Mouse (Mus musculus): ENCODE measurements around the gene Sox5. TPM values are rescaled to one million over a fixed set of nuclear protein-coding genes. Genes with fewer than 3 reads are reported as not detected.

Gene Sox5
- polyA plus RNA-seq, 1 experiment: 0.85 TPM

DNA sequence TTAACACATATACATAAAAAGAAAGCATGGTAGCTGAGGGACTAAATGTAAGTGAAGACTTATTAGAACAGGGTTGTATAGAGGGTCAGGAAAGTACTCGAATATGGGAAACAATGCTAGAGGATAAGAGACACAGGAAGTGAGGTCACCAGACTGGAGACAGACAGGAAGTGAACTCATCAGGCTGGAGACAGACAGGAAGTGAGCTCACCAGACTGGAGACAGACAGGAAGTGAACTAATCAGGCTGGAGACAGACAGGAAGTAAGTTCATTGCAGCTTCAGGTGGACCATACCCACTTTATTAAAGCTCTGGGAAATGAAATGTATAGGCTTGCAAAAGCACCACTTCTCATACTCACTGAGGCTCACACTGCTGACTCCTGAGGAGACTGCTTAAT, 680.9 kb downstream of the Sox5 start:
- no peak overlapping the region for H3K27ac ChIP-seq (ENCODE audit: insufficient read depth, low read depth, low read length)
- H3K27me3 ChIP-seq (ENCODE audit: control insufficient read depth, insufficient read depth, low read length): no peaks in the 10 kb centered on the region
- H3K4me1 ChIP-seq (ENCODE audit: control insufficient read depth, insufficient read depth, insufficient read length, low read length): no peaks in the 10 kb centered on the region
- no peaks in the 10 kb centered on the region for H3K36me3 ChIP-seq (ENCODE audit: control insufficient read depth, insufficient read depth, low read length)
- H3K4me3 ChIP-seq (ENCODE audit: low read depth, low read length): no peak overlapping the region
- 73% methylated on average over 1 of the region's 1 CpGs for WGBS
- TF ChIP-seq POLR2A (IDR thresholded peaks at IDR 0.05; ENCODE audit: low read depth, low read length): no peak
- no peak for TF ChIP-seq CTCF (IDR thresholded peaks at IDR 0.05; ENCODE audit: extremely low read depth, insufficient read length, insufficient replicate concordance, low read depth, low read length)

GRCm38 (mm10) chr6:144098119-144098518, 683.7 kb downstream of the Sox5 start:
- TF ChIP-seq CTCF (IDR thresholded peaks at IDR 0.05; ENCODE audit: extremely low read depth, insufficient read length, insufficient replicate concordance, low read depth, low read length) (no peak), POLR2A (IDR thresholded peaks at IDR 0.05; ENCODE audit: low read depth, low read length) (no peak)
- no peaks in the 10 kb centered on the region for H3K27me3 ChIP-seq (ENCODE audit: control insufficient read depth, insufficient read depth, low read length)
- H3K4me3 ChIP-seq (ENCODE audit: low read depth, low read length): no peak overlapping the region
- no peak overlapping the region for H3K27ac ChIP-seq (ENCODE audit: insufficient read depth, low read depth, low read length)
- no peaks in the 10 kb centered on the region for H3K36me3 ChIP-seq (ENCODE audit: control insufficient read depth, insufficient read depth, low read length)
- no peaks in the 10 kb centered on the region for H3K4me1 ChIP-seq (ENCODE audit: control insufficient read depth, insufficient read depth, insufficient read length, low read length)
- 69% methylated on average over 9 of the region's 9 CpGs for WGBS

DNA sequence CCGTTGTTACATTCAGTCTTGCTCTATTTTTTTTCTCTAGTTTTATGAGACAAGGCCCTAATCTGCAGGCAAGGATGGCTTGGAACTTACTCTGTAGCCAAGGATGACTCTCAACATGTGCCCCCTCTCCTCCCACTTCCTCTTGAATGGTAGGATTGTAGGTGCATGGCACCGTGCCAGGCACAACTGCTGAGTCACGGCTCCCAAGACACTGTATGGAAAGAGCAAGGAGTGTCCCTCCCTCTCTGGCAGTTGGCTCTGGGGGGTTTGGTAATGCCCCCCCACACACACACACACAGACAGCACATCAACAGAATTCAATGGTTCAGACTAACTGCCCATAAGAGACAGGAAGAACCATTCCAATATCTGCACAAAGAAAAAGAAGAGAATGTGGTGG, 693.5 kb downstream of the Sox5 start:
- TF ChIP-seq POLR2A (IDR thresholded peaks at IDR 0.05; ENCODE audit: low read depth, low read length): no peak
- no peak for TF ChIP-seq CTCF (IDR thresholded peaks at IDR 0.05; ENCODE audit: extremely low read depth, insufficient read length, insufficient replicate concordance, low read depth, low read length)
- H3K27ac ChIP-seq (ENCODE audit: insufficient read depth, low read depth, low read length): no peak overlapping the region
- 31% methylated on average over 3 of the region's 3 CpGs for WGBS
- no peaks in the 10 kb centered on the region for H3K27me3 ChIP-seq (ENCODE audit: control insufficient read depth, insufficient read depth, low read length)
- no peak overlapping the region for H3K4me3 ChIP-seq (ENCODE audit: low read depth, low read length)
- H3K36me3 ChIP-seq (ENCODE audit: control insufficient read depth, insufficient read depth, low read length): no peaks in the 10 kb centered on the region
- no peaks in the 10 kb centered on the region; the same call in 1 of the 2 replicates for H3K4me1 ChIP-seq (ENCODE audit: control insufficient read depth, insufficient read depth, insufficient read length, low read length)

GRCm38 (mm10) chr6:144086096-144086810, 695.5 kb downstream of the Sox5 start:
- no peak for TF ChIP-seq CTCF (IDR thresholded peaks at IDR 0.05; ENCODE audit: extremely low read depth, insufficient read length, insufficient replicate concordance, low read depth, low read length)
- TF ChIP-seq POLR2A (IDR thresholded peaks at IDR 0.05; ENCODE audit: low read depth, low read length): no peak
- 27% methylated on average over 1 of the region's 1 CpGs for WGBS
- Histone ChIP-seq H3K4me1 (ENCODE audit: control insufficient read depth, insufficient read depth, insufficient read length, low read length) (no peaks in the 10 kb centered on the region; the same call in 1 of the 2 replicates), H3K27ac (ENCODE audit: insufficient read depth, low read depth, low read length) (no peak overlapping the region), H3K27me3 (ENCODE audit: control insufficient read depth, insufficient read depth, low read length) (no peaks in the 10 kb centered on the region), H3K36me3 (ENCODE audit: control insufficient read depth, insufficient read depth, low read length) (no peaks in the 10 kb centered on the region), H3K4me3 (ENCODE audit: low read depth, low read length) (no peak overlapping the region)

GRCm38 (mm10) chr6:144082297-144082696, 699.5 kb downstream of the Sox5 start:
- 90% methylated on average over 9 of the region's 9 CpGs for whole genome bisulfite sequencing
- H3K27me3 ChIP-seq (ENCODE audit: control insufficient read depth, insufficient read depth, low read length): no peaks in the 10 kb centered on the region

DNA sequence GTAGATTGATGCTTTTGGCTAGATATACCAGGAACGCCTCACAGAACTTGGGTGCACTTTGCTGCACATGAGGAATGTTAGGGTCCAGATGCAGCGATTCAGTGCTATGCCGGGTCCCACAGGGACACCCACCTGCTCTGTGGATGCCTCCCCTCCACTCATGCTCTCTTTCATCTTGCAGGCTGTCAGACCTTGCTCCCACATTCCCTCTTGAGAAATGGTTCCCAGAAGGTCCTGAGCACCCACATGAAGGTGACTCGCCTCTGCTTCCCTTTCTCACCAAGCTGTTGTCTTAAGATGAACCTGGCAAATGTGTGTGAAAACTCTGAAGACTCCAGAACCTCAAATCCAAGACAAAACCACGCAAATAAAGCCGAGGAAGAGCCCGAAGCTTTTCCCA, 704.0 kb downstream of the Sox5 start:
- Histone ChIP-seq H3K27me3 (ENCODE audit: control insufficient read depth, insufficient read depth, low read length) (no peaks in the 10 kb centered on the region), H3K4me3 (ENCODE audit: low read depth, low read length) (no peak overlapping the region), H3K4me1 (ENCODE audit: control insufficient read depth, insufficient read depth, insufficient read length, low read length) (peaks cover 3% of the 10 kb centered on the region; the same call in 1 of the 2 replicates), H3K27ac (ENCODE audit: insufficient read depth, low read depth, low read length) (no peak overlapping the region), H3K36me3 (ENCODE audit: control insufficient read depth, insufficient read depth, low read length) (no peaks in the 10 kb centered on the region)
- WGBS: 86% methylated on average over 7 of the region's 7 CpGs
- no peak for TF ChIP-seq POLR2A (IDR thresholded peaks at IDR 0.05; ENCODE audit: low read depth, low read length)
- no peak for TF ChIP-seq CTCF (IDR thresholded peaks at IDR 0.05; ENCODE audit: extremely low read depth, insufficient read length, insufficient replicate concordance, low read depth, low read length)

More at GRCm38 (mm10) chr6:144082297-144082696, 699.5 kb downstream of the Sox5 start:
- Histone ChIP-seq H3K27ac (ENCODE audit: insufficient read depth, low read depth, low read length) (no peak overlapping the region), H3K4me3 (ENCODE audit: low read depth, low read length) (no peak overlapping the region), H3K36me3 (ENCODE audit: control insufficient read depth, insufficient read depth, low read length) (no peaks in the 10 kb centered on the region), H3K4me1 (ENCODE audit: control insufficient read depth, insufficient read depth, insufficient read length, low read length) (no peaks in the 10 kb centered on the region; the same call in 1 of the 2 replicates)
- TF ChIP-seq POLR2A (IDR thresholded peaks at IDR 0.05; ENCODE audit: low read depth, low read length): no peak
- no peak for TF ChIP-seq CTCF (IDR thresholded peaks at IDR 0.05; ENCODE audit: extremely low read depth, insufficient read length, insufficient replicate concordance, low read depth, low read length)

- TF ChIP-seq POLR2A (IDR thresholded peaks at IDR 0.05; ENCODE audit: low read depth, low read length) (no peak), CTCF (IDR thresholded peaks at IDR 0.05; ENCODE audit: extremely low read depth, insufficient read length, insufficient replicate concordance, low read depth, low read length) (no peak)
- Histone ChIP-seq H3K27me3 (ENCODE audit: control insufficient read depth, insufficient read depth, low read length) (no peaks in the 10 kb centered on the region), H3K36me3 (ENCODE audit: control insufficient read depth, insufficient read depth, low read length) (no peaks in the 10 kb centered on the region), H3K27ac (ENCODE audit: insufficient read depth, low read depth, low read length) (no peak overlapping the region), H3K4me3 (ENCODE audit: low read depth, low read length) (no peak overlapping the region), H3K4me1 (ENCODE audit: control insufficient read depth, insufficient read depth, insufficient read length, low read length) (peaks cover 3% of the 10 kb centered on the region; the same call in 1 of the 2 replicates)
- WGBS: 97% methylated on average over 4 of the region's 4 CpGs
Observed at GRCm38 (mm10) chr6:144076376-144076775, 705.4 kb downstream of the Sox5 start.

All from small intestine, adult 2 months (tissue).